Mouse (Mus musculus) hindbrain, embryonic 12.5 days (tissue): ENCODE measurements at regions not wholly inside any gene's neighbourhood (a gene's known extent, or its start where the extent isn't known, plus 50 kb on each side); places are given as distances from the start of the nearest gene placed in this dataset.

Experiments used
- ATAC-seq: fragments of 200-750 bp; cut with Nextera tagmentation; 2 replicates; pipeline ENCODE4 v1.8.0; 2017; ENCODE audit warnings: moderate TSS enrichment; ENCODE audit not compliant: low FRiP score
- H3K27ac ChIP-seq: fragments of 300-500 bp; sonication (generic); 2 replicates; pipeline ENCODE4 v1.5.1; 2016; ENCODE audit warnings: mild to moderate bottlenecking
- H3K27me3 ChIP-seq: fragments of 300-500 bp; sonication (generic); 2 replicates; pipeline ENCODE4 v1.6.1; 2016; ENCODE audit warnings: mild to moderate bottlenecking
- H3K36me3 ChIP-seq: fragments of 300-500 bp; sonication (generic); 2 replicates; pipeline ENCODE4 v1.6.1; 2016; ENCODE audit warnings: mild to moderate bottlenecking
- H3K4me1 ChIP-seq: fragments of 300-500 bp; sonication (generic); 2 replicates; pipeline ENCODE4 v1.6.1; 2016
- H3K4me2 ChIP-seq: fragments of 300-500 bp; sonication (generic); replicated peaks from 2 replicates; pipeline ENCODE4 v1.6.1; 2016; ENCODE audit warnings: mild to moderate bottlenecking
- H3K4me3 ChIP-seq: fragments of 300-500 bp; sonication (generic); 2 replicates; pipeline ENCODE4 v1.5.1; 2016; ENCODE audit warnings: mild to moderate bottlenecking
- H3K9ac ChIP-seq: fragments of 300-500 bp; sonication (generic); 2 replicates; pipeline ENCODE4 v1.6.1; 2016; ENCODE audit warnings: mild to moderate bottlenecking, moderate library complexity
- H3K9me3 ChIP-seq: fragments of 300-500 bp; sonication (generic); replicated peaks from 2 replicates; pipeline ENCODE4 v1.6.1; 2016; ENCODE audit warnings: mild to moderate bottlenecking
- WGBS: fragments of 180-500 bp; shearing (Covaris S2); methylation state at CpG from one replicate; pipeline ENCODE4 v1.1.7; 2016; 5-methylcytosine and 5-hydroxymethylcytosine counted together

DNA sequence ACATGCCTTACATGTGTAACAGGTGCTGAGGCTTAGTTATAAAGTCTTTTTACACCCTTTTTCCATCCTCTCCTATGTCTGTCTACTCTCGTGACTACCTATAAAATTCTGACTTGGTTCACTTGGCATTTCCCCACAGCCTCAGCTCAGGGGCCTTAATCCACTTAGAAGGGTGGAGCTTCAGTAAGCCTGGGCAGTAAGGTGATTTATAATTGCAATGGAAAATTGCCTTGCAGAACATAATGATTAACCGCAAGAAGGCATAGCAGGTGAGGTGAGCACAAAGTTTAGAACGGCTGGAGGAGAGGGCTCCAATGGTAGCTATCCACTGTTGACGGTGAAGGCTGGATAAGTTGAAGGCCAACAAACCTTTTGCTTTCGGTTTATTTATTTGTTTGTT is 278.1 kb upstream of the Jarid2 start:
- H3K4me2 ChIP-seq: no peak overlapping the region
- no peaks in the 10 kb centered on the region for H3K27me3 ChIP-seq
- no peak overlapping the region for H3K27ac ChIP-seq
- H3K4me3 ChIP-seq: no peak overlapping the region
- peaks cover 15% of the 10 kb centered on the region for H3K4me1 ChIP-seq
- H3K9me3 ChIP-seq: no peaks in the 10 kb centered on the region
- no peaks in the 10 kb centered on the region for H3K36me3 ChIP-seq
- 90% methylated on average over 5 of the region's 5 CpGs for WGBS
- no peak for ATAC-seq
- H3K9ac ChIP-seq: no peak overlapping the region

DNA sequence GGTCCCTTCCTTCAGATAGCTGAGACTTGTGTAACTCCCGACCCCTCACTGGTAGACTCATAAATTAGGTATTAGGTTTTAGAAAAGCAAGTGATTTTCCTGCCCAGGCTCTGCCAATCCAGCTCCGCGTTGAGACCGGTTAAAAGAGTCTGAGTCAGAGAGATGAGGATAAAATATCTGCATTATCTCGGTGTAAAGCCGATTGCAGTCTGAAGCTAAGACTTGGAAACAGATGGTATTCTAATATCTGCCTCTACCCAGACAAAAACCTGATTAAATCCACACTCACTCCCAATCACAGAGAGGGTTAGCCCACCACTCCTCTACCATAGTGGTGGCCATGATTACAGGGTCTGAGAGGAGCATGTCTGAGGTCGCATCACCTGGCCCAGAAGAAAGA is 276.1 kb upstream of the Jarid2 start:
- no peak overlapping the region for H3K9ac ChIP-seq
- no peak for ATAC-seq
- 78% methylated on average over 7 of the region's 7 CpGs for WGBS
- H3K4me3 ChIP-seq: no peak overlapping the region
- H3K4me1 ChIP-seq: peaks cover 15% of the 10 kb centered on the region
- H3K4me2 ChIP-seq: no peak overlapping the region
- H3K36me3 ChIP-seq: no peaks in the 10 kb centered on the region
- no peaks in the 10 kb centered on the region for H3K27me3 ChIP-seq
- no peaks in the 10 kb centered on the region for H3K9me3 ChIP-seq
- H3K27ac ChIP-seq: peak overlapping the region; percentile 23; the same call in 1 of the 2 replicates

DNA sequence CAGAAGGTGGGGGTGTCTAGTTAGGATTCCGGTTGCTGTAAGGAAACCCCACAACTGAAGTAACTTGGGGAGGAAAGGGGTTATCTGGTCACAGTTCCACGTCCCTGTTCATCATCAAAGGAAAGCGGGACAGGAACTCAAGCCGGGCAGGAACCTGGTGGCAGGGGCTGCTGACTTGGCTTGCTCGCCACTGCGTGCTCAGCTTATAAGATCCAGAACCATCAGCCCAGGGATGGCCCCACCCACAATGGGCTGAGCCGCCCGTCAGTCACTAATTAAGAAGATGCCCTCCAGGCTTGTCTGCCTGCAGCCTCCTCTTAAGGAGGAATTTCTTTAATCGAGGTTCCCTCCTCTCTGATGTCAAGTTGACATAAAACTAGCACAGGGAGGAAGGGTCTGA is 275.1 kb upstream of the Jarid2 start:
- WGBS: 39% methylated on average over 9 of the region's 9 CpGs
- Histone ChIP-seq H3K4me2 (no peak overlapping the region), H3K9ac (no peak overlapping the region), H3K9me3 (no peaks in the 10 kb centered on the region), H3K27me3 (no peaks in the 10 kb centered on the region), H3K4me1 (peaks cover 15% of the 10 kb centered on the region), H3K27ac (no peak overlapping the region), H3K4me3 (no peak overlapping the region), H3K36me3 (no peaks in the 10 kb centered on the region)
- no peak for ATAC-seq

DNA sequence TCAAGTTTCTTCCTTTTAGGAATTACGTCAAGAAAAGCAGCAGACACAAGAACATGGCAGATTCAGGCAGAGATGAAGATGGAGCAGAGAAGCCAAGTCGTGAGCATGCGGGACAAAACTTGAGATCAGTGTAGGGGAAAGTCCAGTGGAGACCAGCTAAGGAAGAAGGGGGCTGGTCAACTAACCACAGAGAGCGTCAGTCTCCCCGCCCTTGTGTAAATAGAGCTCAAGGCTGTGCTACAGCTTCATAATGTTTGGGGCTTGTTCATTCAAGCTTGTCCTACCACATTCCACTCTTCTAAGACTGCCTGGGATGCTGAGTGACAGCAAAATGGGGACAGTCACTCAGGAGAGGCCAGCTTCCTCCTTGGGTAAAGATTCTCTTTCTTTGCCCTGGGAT is 274.1 kb upstream of the Jarid2 start:
- Histone ChIP-seq H3K9ac (no peak overlapping the region), H3K36me3 (no peaks in the 10 kb centered on the region), H3K4me1 (peaks cover 15% of the 10 kb centered on the region), H3K27ac (no peak overlapping the region), H3K27me3 (no peaks in the 10 kb centered on the region), H3K4me3 (no peak overlapping the region), H3K4me2 (no peak overlapping the region), H3K9me3 (no peaks in the 10 kb centered on the region)
- 56% methylated on average over 5 of the region's 5 CpGs for WGBS
- ATAC-seq: no peak

DNA sequence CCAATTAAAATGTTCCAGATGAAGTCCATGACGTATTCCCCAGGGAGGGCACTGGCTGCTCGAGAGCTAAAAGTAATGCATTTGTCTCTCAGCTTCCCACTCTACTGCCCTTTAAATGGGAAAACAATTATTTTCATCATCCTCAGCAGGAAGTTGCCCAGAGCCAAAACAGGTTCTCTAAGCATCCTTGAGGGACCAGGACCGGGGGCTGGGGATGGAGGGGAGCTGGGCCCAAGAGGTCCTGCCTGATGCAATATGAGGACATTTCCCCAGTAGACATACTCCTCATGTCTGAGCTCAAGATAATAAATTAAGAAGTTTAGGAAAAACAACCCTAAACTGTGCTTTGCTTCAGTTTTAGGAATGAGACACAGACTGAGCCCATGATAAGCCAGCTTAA is 270.5 kb upstream of the Jarid2 start:
- WGBS: 65% methylated on average over 3 of the region's 3 CpGs
- Histone ChIP-seq H3K36me3 (no peaks in the 10 kb centered on the region), H3K4me1 (peaks cover 8% of the 10 kb centered on the region), H3K9me3 (no peaks in the 10 kb centered on the region), H3K27ac (no peak overlapping the region), H3K9ac (no peak overlapping the region), H3K27me3 (no peaks in the 10 kb centered on the region), H3K4me3 (no peak overlapping the region), H3K4me2 (no peak overlapping the region)
- no peak for ATAC-seq

DNA sequence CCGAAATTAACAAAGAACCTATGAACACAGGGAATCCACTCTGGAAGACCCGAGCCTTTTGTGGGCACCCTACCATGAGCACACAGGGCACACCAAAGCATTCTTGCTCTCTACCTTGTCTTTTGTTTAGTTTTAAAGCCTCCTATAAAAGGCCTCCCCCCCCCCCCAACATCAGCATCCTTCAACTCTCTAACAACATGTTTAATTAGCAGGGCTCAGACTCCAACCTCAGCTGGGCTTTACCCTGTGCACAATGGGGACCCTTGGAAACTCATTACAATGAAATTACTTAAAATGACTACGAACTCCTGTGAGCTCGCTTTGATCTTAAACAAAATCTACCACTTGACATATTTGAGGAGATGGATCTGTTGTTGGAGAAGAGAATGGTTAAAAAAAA is 270.1 kb upstream of the Jarid2 start:
- WGBS: 44% methylated on average over 4 of the region's 4 CpGs
- no peaks in the 10 kb centered on the region for H3K9me3 ChIP-seq
- ATAC-seq: no peak

DNA sequence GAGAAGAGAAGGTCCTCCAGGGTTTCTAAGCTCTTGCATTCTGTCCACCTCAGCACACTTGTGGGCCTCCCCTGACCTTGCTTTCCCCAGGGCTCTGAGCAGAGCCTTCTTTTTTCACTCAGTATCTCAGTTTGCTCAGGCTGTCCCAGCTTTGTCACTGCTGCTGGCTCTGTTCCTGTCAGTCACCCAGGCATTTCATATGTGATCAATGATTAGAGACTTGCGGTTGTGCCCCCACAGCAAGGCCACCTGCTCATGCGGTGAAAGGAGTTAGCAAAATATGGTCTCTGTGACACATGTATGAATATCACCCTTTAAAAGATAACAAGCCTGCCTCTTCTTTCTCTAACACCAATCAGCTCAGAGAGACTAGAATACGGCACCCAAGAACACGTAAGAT is 265.6 kb upstream of the Jarid2 start:
- no peak overlapping the region for H3K27ac ChIP-seq
- H3K27me3 ChIP-seq: no peaks in the 10 kb centered on the region
- no peaks in the 10 kb centered on the region for H3K4me1 ChIP-seq
- 97% methylated on average over 4 of the region's 4 CpGs for WGBS
- no peak overlapping the region for H3K4me2 ChIP-seq
- no peaks in the 10 kb centered on the region for H3K36me3 ChIP-seq
- no peak overlapping the region for H3K9ac ChIP-seq
- H3K9me3 ChIP-seq: no peaks in the 10 kb centered on the region
- no peak for ATAC-seq
- H3K4me3 ChIP-seq: no peak overlapping the region

More for the DNA sequence above, 270.1 kb upstream of the Jarid2 start:
- H3K4me2 ChIP-seq: no peak overlapping the region
- H3K4me3 ChIP-seq: no peak overlapping the region
- peaks cover 4% of the 10 kb centered on the region for H3K4me1 ChIP-seq
- H3K27ac ChIP-seq: no peak overlapping the region
- H3K9ac ChIP-seq: no peak overlapping the region
- H3K27me3 ChIP-seq: no peaks in the 10 kb centered on the region
- no peaks in the 10 kb centered on the region for H3K36me3 ChIP-seq

DNA sequence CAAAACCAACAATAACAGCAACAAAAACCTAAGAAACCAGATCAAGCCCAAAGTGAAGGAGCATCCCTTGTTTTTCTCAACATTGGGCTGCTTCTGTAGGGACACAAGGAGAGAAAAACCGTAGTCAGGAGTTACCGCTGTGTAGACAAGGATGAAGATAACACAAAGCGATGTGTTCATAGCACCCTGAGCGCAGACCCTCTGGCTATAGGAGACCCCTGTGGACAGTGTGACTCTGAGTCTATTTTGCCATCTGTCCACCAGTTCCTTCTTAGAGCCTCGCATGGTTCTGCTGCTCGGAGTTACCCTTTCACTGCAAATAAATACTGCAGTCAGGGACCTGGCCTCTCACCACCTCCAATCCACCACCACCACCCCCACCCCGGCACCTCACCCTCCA is 263.7 kb upstream of the Jarid2 start:
- no peaks in the 10 kb centered on the region for H3K4me1 ChIP-seq
- no peaks in the 10 kb centered on the region for H3K36me3 ChIP-seq
- no peak for ATAC-seq
- no peaks in the 10 kb centered on the region for H3K27me3 ChIP-seq
- H3K9ac ChIP-seq: no peak overlapping the region
- H3K27ac ChIP-seq: no peak overlapping the region
- H3K9me3 ChIP-seq: no peaks in the 10 kb centered on the region
- WGBS: 75% methylated on average over 7 of the region's 7 CpGs
- no peak overlapping the region for H3K4me3 ChIP-seq
- no peak overlapping the region for H3K4me2 ChIP-seq

DNA sequence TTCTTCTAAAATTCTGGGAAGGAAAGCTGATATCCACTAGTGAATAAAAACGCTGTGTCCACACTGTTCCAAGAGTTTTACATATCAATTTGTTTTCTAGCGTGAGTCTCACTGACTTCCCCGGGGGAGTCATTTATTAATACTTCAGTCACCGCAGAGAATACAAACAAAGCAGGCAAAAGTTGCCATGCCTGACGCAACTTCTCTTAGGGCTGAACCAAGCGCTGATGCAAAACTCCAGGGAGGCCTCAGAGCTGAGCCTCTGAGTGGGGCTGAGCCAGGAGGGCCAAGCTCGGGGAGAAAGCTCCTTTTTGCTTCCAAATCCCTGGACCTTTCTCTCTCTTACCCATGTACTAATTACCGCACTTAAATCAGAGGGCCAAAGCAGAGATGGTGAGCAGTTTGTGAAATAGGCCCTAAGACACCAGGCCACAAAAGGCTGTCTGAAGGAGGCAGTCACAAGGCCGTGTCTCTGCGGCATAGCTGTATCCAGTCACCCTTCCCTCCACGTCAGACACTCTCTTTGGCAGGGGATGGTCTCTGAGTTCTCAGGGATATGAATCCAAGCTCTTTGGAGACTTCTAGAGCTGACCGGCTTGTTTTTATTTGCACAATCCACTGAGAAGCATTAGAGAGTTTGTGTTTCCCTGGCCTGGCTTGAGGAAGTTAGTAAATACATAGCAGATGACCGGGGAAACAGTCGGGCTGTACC is 260.2 kb upstream of the Jarid2 start:
- H3K4me2 ChIP-seq: no peak overlapping the region
- no peak overlapping the region for H3K4me3 ChIP-seq
- H3K27me3 ChIP-seq: no peaks in the 10 kb centered on the region
- no peaks in the 10 kb centered on the region for H3K9me3 ChIP-seq
- ATAC-seq: no peak
- no peak overlapping the region for H3K9ac ChIP-seq
- WGBS: 66% methylated on average over 14 of the region's 14 CpGs
- H3K36me3 ChIP-seq: no peaks in the 10 kb centered on the region
- peaks cover 9% of the 10 kb centered on the region for H3K4me1 ChIP-seq
- H3K27ac ChIP-seq: no peak overlapping the region

DNA sequence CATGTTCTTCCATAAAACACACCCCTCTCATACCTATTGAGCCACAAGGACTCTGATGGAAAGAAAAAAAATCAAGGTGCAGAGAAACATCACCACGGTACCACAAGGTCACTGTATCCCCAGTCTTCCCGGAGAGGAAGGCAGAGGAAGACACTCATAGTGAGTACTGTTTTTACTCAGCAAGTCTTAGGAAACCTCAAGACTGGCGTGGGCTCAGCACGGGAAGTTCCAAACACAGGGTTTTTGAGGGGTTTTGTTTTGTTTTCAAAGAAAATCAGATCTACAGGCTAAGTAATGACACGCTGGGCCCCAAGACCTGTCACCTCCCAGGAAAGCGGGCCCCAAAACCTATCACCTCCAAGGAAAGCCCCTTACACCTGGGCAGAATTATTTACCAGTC is 259.6 kb upstream of the Jarid2 start:
- Histone ChIP-seq H3K36me3 (no peaks in the 10 kb centered on the region), H3K27me3 (no peaks in the 10 kb centered on the region), H3K9me3 (no peaks in the 10 kb centered on the region), H3K4me3 (no peak overlapping the region), H3K9ac (no peak overlapping the region), H3K4me1 (peaks cover 9% of the 10 kb centered on the region), H3K27ac (no peak overlapping the region), H3K4me2 (no peak overlapping the region)
- 90% methylated on average over 6 of the region's 6 CpGs for WGBS
- ATAC-seq: no peak

DNA sequence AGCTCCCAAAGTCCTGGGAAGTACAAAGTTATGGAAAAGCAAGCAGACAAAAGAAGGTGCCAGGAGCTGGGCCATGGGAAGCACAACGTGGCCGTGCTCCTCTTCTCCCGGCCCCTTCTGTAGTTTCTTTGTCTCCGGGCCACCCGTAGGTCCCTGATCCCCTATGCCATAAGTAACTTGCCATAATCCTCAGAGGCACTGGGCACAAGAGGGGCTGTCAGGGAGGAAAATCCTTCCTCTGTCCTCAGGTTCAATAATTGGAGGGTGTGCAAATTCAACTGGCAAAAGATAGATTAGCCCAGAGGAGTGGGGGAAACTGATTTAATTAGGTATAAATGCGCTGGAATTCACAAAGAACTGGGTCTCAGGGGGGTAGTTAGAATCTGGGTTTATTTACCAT is 256.1 kb upstream of the Jarid2 start:
- H3K4me2 ChIP-seq: no peak overlapping the region
- no peak overlapping the region for H3K9ac ChIP-seq
- no peaks in the 10 kb centered on the region for H3K36me3 ChIP-seq

DNA sequence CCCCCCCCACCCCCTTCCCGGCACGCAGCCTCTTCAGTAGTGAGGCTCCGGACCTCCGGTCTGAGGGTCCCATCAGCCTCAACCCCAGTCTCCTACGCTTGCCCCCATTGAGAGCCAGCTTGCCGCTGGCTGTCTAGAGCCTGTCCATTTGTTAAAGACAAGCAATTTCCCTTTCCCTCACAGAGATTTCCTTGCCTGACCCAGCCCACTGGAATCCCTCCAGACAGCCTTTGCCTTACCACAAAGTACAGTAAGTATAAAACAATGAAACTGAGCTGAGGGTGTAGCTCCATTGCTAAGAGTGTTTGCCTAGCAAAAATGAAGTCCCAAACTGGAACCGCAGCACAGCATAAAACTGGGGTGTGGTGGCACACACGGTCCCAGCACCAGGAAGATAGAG is 252.4 kb upstream of the Jarid2 start:
- Histone ChIP-seq H3K27me3 (no peaks in the 10 kb centered on the region), H3K9ac (no peak overlapping the region), H3K4me2 (no peak overlapping the region), H3K36me3 (no peaks in the 10 kb centered on the region), H3K4me1 (peaks cover 12% of the 10 kb centered on the region), H3K4me3 (no peak overlapping the region), H3K27ac (no peak overlapping the region), H3K9me3 (no peaks in the 10 kb centered on the region)
- ATAC-seq: no peak
- WGBS: 54% methylated on average over 8 of the region's 8 CpGs

More for the DNA sequence above, 256.1 kb upstream of the Jarid2 start:
- Histone ChIP-seq H3K4me1 (peaks cover 12% of the 10 kb centered on the region), H3K4me3 (no peak overlapping the region), H3K27me3 (no peaks in the 10 kb centered on the region), H3K9me3 (no peaks in the 10 kb centered on the region), H3K27ac (no peak overlapping the region)
- 22% methylated on average over 6 of the region's 6 CpGs for WGBS
- no peak for ATAC-seq

DNA sequence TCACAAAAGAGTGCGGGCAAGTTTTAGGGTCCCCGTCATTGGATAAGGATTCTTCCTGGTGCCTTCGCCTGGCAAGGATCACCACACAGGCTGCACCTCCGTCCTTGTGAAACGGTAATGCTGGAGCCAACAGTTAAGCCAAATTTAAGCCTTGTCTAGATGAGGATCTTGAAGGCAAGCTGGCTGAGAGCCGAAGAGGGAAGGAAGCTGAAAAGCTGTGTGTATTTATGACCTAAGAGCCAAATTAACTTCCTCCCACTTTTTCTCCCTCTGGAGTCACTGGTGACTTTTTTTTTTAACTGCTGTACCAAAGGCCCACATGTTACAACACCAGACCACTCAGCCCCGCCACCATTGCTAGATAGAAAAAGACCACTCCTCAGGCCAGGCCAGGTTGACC is 249.1 kb upstream of the Jarid2 start:
- Histone ChIP-seq H3K4me3 (no peak overlapping the region), H3K27ac (no peak overlapping the region), H3K4me2 (no peak overlapping the region), H3K9ac (no peak overlapping the region), H3K9me3 (no peaks in the 10 kb centered on the region), H3K4me1 (peaks cover 3% of the 10 kb centered on the region; the same call in 1 of the 2 replicates), H3K27me3 (no peaks in the 10 kb centered on the region), H3K36me3 (no peaks in the 10 kb centered on the region)
- no peak for ATAC-seq
- 84% methylated on average over 7 of the region's 7 CpGs for WGBS
